Mouse (Mus musculus) liver, embryonic 14.5 days (tissue): ENCODE measurements around the gene Syce1.

ENCODE experiments used
- CTCF ChIP-seq: IDR thresholded peaks from 2 replicates; pipeline ENCODE4 v1.5.1; 2016; ENCODE audit warnings: antibody characterized with exemption, low read depth, control low read depth
- EP300 ChIP-seq: IDR thresholded peaks from 2 replicates; pipeline ENCODE4 v1.6.1; 2016; ENCODE audit warnings: antibody characterized with exemption, low read depth

- TF ChIP-seq CTCF: no peak
- no peak for TF ChIP-seq EP300
Observed at GRCm38 (mm10) chr7:140836243-140837115, 48.8 kb upstream of the Syce1 start.
